Mouse (Mus musculus) intestine, postnatal 0 days (tissue): Measurements from ENCODE around the gene Amacr. TPM values are rescaled to one million over a fixed set of nuclear protein-coding genes. Genes with fewer than 3 reads are reported as not detected.
A peak's percentile ranks its signal among the peaks of the same experiment; 100 is the strongest.

ENCODE experiments used
- ATAC-seq: fragments of 200-750 bp; cut with Nextera tagmentation; 2 replicates; pipeline ENCODE4 v1.8.0; 2017; ENCODE audit warnings: mild to moderate bottlenecking, moderate TSS enrichment, moderate library complexity
- H3K27ac ChIP-seq: fragments of 300-500 bp; sonication (generic); 2 replicates; pipeline ENCODE4 v1.5.1; 2014; ENCODE audit warnings: mild to moderate bottlenecking, low read depth, low read length, moderate library complexity
- H3K27me3 ChIP-seq: fragments of 300-500 bp; sonication (generic); replicated peaks from 2 replicates; pipeline ENCODE4 v1.6.1; 2014; ENCODE audit warnings: low read length, mixed read lengths; ENCODE audit not compliant: control insufficient read depth, insufficient read depth
- H3K36me3 ChIP-seq: fragments of 300-500 bp; sonication (generic); 2 replicates; pipeline ENCODE4 v1.6.1; 2014; ENCODE audit warnings: mild to moderate bottlenecking, moderate library complexity; ENCODE audit not compliant: control insufficient read depth, insufficient read depth
- H3K4me1 ChIP-seq: fragments of 300-500 bp; sonication (generic); replicated peaks from 2 replicates; pipeline ENCODE4 v1.6.1; 2014; ENCODE audit warnings: antibody characterized with exemption, low read length, mixed read lengths; ENCODE audit not compliant: control insufficient read depth, insufficient read depth
- H3K4me2 ChIP-seq: fragments of 300-500 bp; sonication (generic); replicated peaks from 2 replicates; pipeline ENCODE4 v1.6.1; 2014; ENCODE audit warnings: low read depth, mild to moderate bottlenecking, moderate library complexity
- H3K4me3 ChIP-seq: fragments of 300-500 bp; sonication (generic); 2 replicates; pipeline ENCODE4 v1.5.1; 2014; ENCODE audit warnings: low read depth, low read length
- H3K9ac ChIP-seq: fragments of 300-500 bp; sonication (generic); 2 replicates; pipeline ENCODE4 v1.6.1; 2014; ENCODE audit warnings: mild to moderate bottlenecking, low read depth, low read length
- H3K9me3 ChIP-seq: fragments of 300-500 bp; sonication (generic); 2 replicates; pipeline ENCODE4 v1.6.1; 2016; ENCODE audit warnings: mixed run types; ENCODE audit not compliant: control insufficient read depth
- CTCF ChIP-seq: sonication (generic); IDR thresholded peaks from 2 replicates; pipeline ENCODE4 v1.5.1; 2016; ENCODE audit warnings: low read depth, mild to moderate bottlenecking, control low read depth, antibody characterized with exemption, moderate library complexity
- WGBS: fragments of 180-500 bp; shearing (Covaris S2); extraction: QIAGEN DNeasy Blood & Tissue Kit; methylation state at CpG from one replicate; pipeline ENCODE4 v1.1.7; 2014; 5-methylcytosine and 5-hydroxymethylcytosine counted together
- polyA plus RNA-seq: library from polyadenylated mRNA; unstranded; fragments of >200 nt; fragmentation: Nextera tagmentation; extraction: Ambion mirVana; gene quantifications from 2 replicates; pipeline ENCODE4 v1.2.1, GENCODE M21; 2015

Gene Amacr
- 17.7 and 18.1 TPM in 2 replicates for polyA plus RNA-seq

- Histone ChIP-seq H3K27me3 (no peaks in the 10 kb centered on the region), H3K4me1 (0 out of 2 replicates have a peak, but pooled peaks cover 3% of the 10 kb centered on the region), H3K27ac (peak within 1 kb of the TSS; percentile 85), H3K9me3 (no peaks in the 10 kb centered on the region), H3K36me3 (no peaks in the 10 kb centered on the region; the same call in 1 of the 2 replicates), H3K4me3 (peak within 1 kb of the TSS; percentile 65), H3K9ac (peak within 1 kb of the TSS; percentile 67), H3K4me2 (peak within 1 kb of the TSS; percentile 63)
- under 1% methylated on average over 52 of the region's 52 CpGs for WGBS
- ATAC-seq = peak; percentile 96
- peak; percentile 74 for TF ChIP-seq CTCF
These were observed at the start of gene Amacr for GRCm38 (mm10) chr15:10981377-10982063. Amacr (plus strand) TSS chr15:10981756.

GRCm38 (mm10) chr15:10933930-10934329 is 47.6 kb upstream of the Amacr start:
- TF ChIP-seq CTCF = no peak
- H3K9ac ChIP-seq = no peak overlapping the region

DNA sequence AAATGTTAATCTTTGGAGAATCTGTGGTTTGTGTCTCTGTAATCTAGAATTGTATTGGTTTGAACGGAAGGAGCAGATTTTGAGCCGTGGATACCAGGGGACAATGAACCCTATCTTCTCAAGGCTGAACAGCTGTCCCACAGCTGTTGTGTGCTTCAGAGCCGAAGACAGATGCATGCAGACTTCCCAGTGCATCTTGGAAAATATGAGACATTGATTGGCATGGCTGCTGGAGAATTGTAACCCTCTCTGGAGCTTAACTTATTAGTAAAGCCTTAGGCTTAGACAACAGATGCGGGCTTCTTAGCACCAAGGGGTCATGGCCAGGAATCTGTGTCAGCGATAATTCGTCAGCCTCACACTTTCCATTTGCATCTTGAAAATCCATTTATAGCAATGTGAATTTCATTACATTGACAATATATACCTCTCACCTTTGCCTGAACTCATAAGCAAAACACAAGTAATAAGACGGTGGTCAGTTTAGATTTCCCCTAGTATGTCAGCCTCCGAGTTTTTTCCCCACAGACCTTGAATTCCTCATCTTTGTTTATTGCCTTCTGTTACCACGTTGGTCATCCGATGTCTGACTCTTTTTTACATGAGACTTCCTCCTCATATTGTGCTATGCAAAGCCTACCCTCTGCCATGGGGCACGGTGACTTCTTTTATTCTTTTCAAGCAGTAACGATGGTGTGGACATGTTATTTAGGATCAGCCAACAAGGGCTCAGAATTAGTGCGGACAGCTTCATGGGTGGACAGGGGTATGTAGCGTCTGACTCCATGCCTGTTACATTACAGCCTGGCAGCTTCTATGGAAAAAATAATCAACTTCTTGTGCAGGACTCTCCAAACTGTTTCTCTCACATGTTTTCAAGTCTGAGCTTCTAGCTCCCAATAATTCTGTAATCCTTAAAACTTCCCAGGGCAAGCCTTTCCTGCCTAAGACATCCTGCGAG is 41.1 kb upstream of the Amacr start:
- Histone ChIP-seq H3K36me3 (no peaks in the 10 kb centered on the region), H3K9me3 (no peaks in the 10 kb centered on the region), H3K4me1 (no peaks in the 10 kb centered on the region), H3K4me2 (no peak overlapping the region), H3K27me3 (no peaks in the 10 kb centered on the region), H3K27ac (no peak overlapping the region), H3K4me3 (no peak overlapping the region), H3K9ac (no peak overlapping the region)
- no peak for ATAC-seq
- no peak for TF ChIP-seq CTCF
- WGBS = 74% methylated on average over 15 of the region's 15 CpGs

More at GRCm38 (mm10) chr15:10933930-10934329, 47.6 kb upstream of the Amacr start:
- no peak overlapping the region for H3K4me2 ChIP-seq
- H3K9me3 ChIP-seq = no peaks in the 10 kb centered on the region
- no peak for ATAC-seq
- 43% methylated on average over 1 of the region's 1 CpGs for WGBS
- H3K4me3 ChIP-seq = no peak overlapping the region
- no peaks in the 10 kb centered on the region for H3K4me1 ChIP-seq
- no peaks in the 10 kb centered on the region for H3K27me3 ChIP-seq
- H3K27ac ChIP-seq = no peak overlapping the region
- H3K36me3 ChIP-seq = no peaks in the 10 kb centered on the region

- Histone ChIP-seq H3K4me1 (no peaks in the 10 kb centered on the region), H3K9ac (no peak overlapping the region), H3K4me2 (no peak overlapping the region), H3K4me3 (no peak overlapping the region), H3K9me3 (no peaks in the 10 kb centered on the region), H3K36me3 (no peaks in the 10 kb centered on the region), H3K27me3 (no peaks in the 10 kb centered on the region), H3K27ac (no peak overlapping the region)
- 80% methylated on average over 6 of the region's 6 CpGs for WGBS
- no peak for TF ChIP-seq CTCF
- ATAC-seq = no peak
These were observed 39.7 kb upstream of the Amacr start for GRCm38 (mm10) chr15:10941901-10942300.

- Histone ChIP-seq H3K9me3 (no peaks in the 10 kb centered on the region), H3K36me3 (no peaks in the 10 kb centered on the region), H3K4me2 (no peak overlapping the region), H3K27me3 (no peaks in the 10 kb centered on the region), H3K4me3 (no peak overlapping the region), H3K27ac (no peak overlapping the region), H3K4me1 (no peaks in the 10 kb centered on the region), H3K9ac (no peak overlapping the region)
- no peak for ATAC-seq
- no peak for TF ChIP-seq CTCF
- WGBS = 69% methylated on average over 1 of the region's 1 CpGs
These were observed 33.7 kb upstream of the Amacr start for GRCm38 (mm10) chr15:10947852-10948251.
